Mouse (Mus musculus) adrenal gland, postnatal 4 days (tissue): ENCODE measurements around the gene Pygo2. TPM values are rescaled to one million over a fixed set of nuclear protein-coding genes. Genes with fewer than 3 reads are reported as not detected.
"Not testable (repeated sequence)": the region's sequence is repeated elsewhere in the genome, so short reads cannot be mapped to it uniquely, and the experiment has no call there.

Experiments
- DNase-seq, 2 experiments: peaks; one replicate each; pipeline ENCODE4 v3.0.0; 2021 to 2022; ENCODE audit warnings: low spot score in 2 of 2, mixed read lengths in 2 of 2
- total RNA-seq, 2 experiments: library from RNA; stranded (reverse); gene quantifications; 2 replicates each; pipeline ENCODE4 v1.2.3; 2021

The Pygo2 gene
- total RNA-seq, 2 experiments from 2014 or later = 43.0 to 44.3 TPM

- peak in 1 of 2 experiments; percentile 69 for DNase-seq
These were observed 11.2 kb upstream of the Pygo2 start for GRCm38 (mm10) chr3:89418861-89419250.

GRCm38 (mm10) chr3:89419571-89419970 is 10.4 kb upstream of the Pygo2 start:
- DNase-seq = peak in 1 of 2 experiments; percentile 38

- no peak for DNase-seq
These were observed 10.0 kb upstream of the Pygo2 start for GRCm38 (mm10) chr3:89419981-89420380.

GRCm38 (mm10) chr3:89420421-89420820 is 9.6 kb upstream of the Pygo2 start:
- no peak for DNase-seq

- peak in 1 of 2 experiments; percentile 69 for DNase-seq
These were observed 8.8 kb upstream of the Pygo2 start for GRCm38 (mm10) chr3:89421002-89421774.

- no peak for DNase-seq
These were observed 8.1 kb upstream of the Pygo2 start for GRCm38 (mm10) chr3:89421810-89422473.

GRCm38 (mm10) chr3:89422556-89423205 is 7.3 kb upstream of the Pygo2 start:
- DNase-seq = no peak

- DNase-seq = no peak
These were observed 5.4 kb upstream of the Pygo2 start for GRCm38 (mm10) chr3:89424416-89425140.

GRCm38 (mm10) chr3:89425141-89425525 is 4.9 kb upstream of the Pygo2 start:
- no peak for DNase-seq

GRCm38 (mm10) chr3:89425876-89426275 is 4.1 kb upstream of the Pygo2 start:
- no peak for DNase-seq

- not testable (repeated sequence) for DNase-seq
These were observed 993 bp upstream of the Pygo2 start for GRCm38 (mm10) chr3:89429021-89429420.

GRCm38 (mm10) chr3:89432606-89433005 is 2.6 kb downstream of the Pygo2 start:
- no peak for DNase-seq

- DNase-seq = no peak
These were observed 4.5 kb downstream of the Pygo2 start for GRCm38 (mm10) chr3:89434532-89434931.

GRCm38 (mm10) chr3:89435041-89435440 is 5.0 kb downstream of the Pygo2 start:
- no peak for DNase-seq

GRCm38 (mm10) chr3:89436176-89437113 is 6.4 kb downstream of the Pygo2 start, which contains the start of gene Pbxip1:
TSS of gene Pbxip1 (plus strand) at chr3:89436706.
- DNase-seq = peak in 1 of 2 experiments; percentile 51

GRCm38 (mm10) chr3:89437269-89437668 is 7.3 kb downstream of the Pygo2 start:
- DNase-seq = no peak

- DNase-seq = no peak
These were observed 10.7 kb downstream of the Pygo2 start for GRCm38 (mm10) chr3:89440691-89441090.

- DNase-seq = peak in 1 of 2 experiments; percentile 47
These were observed 18.9 kb downstream of the Pygo2 start for GRCm38 (mm10) chr3:89448720-89449537.

- peak in 1 of 2 experiments; percentile 55 for DNase-seq
These were observed 19.5 kb downstream of the Pygo2 start for GRCm38 (mm10) chr3:89449541-89449940.
